Mouse (Mus musculus) testis, adult 2 months (tissue): ENCODE data around the gene Cspg5. TPM values are rescaled to one million over a fixed set of nuclear protein-coding genes. Genes with fewer than 3 reads are reported as not detected.

Experiments
- H3K27ac ChIP-seq: fragments of 200-500 bp; 2 replicates; pipeline ENCODE4 v1.5.1; 2012; ENCODE audit warnings: low read depth, low read length; ENCODE audit not compliant: control insufficient read depth, insufficient read depth
- H3K27me3 ChIP-seq: fragments of 200-500 bp; 2 replicates; pipeline ENCODE4 v1.6.1; 2012; ENCODE audit warnings: mild to moderate bottlenecking, low read length, moderate library complexity; ENCODE audit not compliant: control insufficient read depth, insufficient read depth
- H3K36me3 ChIP-seq: fragments of 200-500 bp; 2 replicates; pipeline ENCODE4 v1.6.1; 2012; ENCODE audit warnings: mild to moderate bottlenecking, low read length; ENCODE audit not compliant: control insufficient read depth, insufficient read depth
- H3K4me1 ChIP-seq: fragments of 200-500 bp; 2 replicates; pipeline ENCODE4 v1.6.1; 2012; ENCODE audit warnings: low read length; ENCODE audit not compliant: control insufficient read depth, insufficient read depth
- H3K4me3 ChIP-seq: fragments of 200-500 bp; 2 replicates; pipeline ENCODE4 v1.5.1; 2012; ENCODE audit warnings: low read depth, mild to moderate bottlenecking, low read length, moderate library complexity, mixed read lengths; ENCODE audit not compliant: control insufficient read depth
- CTCF ChIP-seq: fragments of 200-500 bp; IDR thresholded peaks from 2 replicates; pipeline ENCODE4 v1.5.1; 2012; ENCODE audit warnings: low read depth, mild to moderate bottlenecking, inconsistent platforms, low read length, moderate library complexity; ENCODE audit not compliant: control insufficient read depth, insufficient read depth, insufficient replicate concordance
- POLR2A ChIP-seq: fragments of 200-500 bp; IDR thresholded peaks from 2 replicates; pipeline ENCODE4 v1.6.1; 2012; ENCODE audit warnings: low read depth, mild to moderate bottlenecking, inconsistent platforms, low read length, moderate library complexity; ENCODE audit not compliant: control insufficient read depth
- polyA plus RNA-seq: library from polyadenylated mRNA; depleted of rRNA; stranded (reverse); fragments of >200 nt; gene quantifications from 2 replicates; pipeline ENCODE4 v1.2.3, GENCODE M21; 2012; rRNA removed

The Cspg5 gene
- polyA plus RNA-seq, 1 experiment: 2.0 TPM

DNA sequence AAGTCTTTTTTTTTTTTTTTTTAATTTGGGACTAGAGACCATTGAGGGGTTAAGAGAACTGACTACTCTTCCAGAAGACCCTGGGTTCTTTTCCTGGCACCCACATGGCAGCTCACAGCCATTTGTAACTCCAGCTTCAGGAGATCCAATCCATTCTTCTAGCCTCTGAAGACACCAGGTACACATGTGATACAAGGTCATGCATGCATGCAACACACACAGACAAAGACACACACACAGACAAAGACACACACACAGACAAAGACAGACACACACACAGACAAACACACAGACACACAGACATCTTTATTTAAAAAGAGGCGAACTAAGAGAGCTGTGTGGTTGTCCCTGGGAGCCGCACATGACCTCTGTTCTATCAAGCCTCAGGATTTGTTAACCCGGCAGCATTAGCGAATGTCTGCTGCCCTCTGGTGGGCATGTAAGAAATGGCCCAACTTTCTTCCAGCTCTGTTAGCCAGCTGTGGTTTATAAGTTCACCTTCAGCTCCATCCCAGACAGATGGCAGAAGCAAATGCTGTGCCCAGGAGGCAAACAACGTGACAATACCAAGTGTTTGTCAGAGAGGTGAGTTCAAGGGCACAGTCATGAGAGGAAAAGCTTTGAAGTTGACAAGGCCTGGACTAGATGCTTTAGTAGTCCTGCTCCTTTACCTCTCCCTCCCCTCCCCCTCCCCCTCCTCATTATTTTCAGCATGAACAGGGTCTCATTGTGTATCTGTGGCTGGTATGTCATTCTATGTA lies 53.5 kb downstream of the Cspg5 start:
- Histone ChIP-seq H3K4me1 (peaks cover 8% of the 10 kb centered on the region; the same call in 1 of the 2 replicates), H3K36me3 (no peaks in the 10 kb centered on the region)
- TF ChIP-seq CTCF (peak; percentile 70; the same call in 1 of the 2 replicates), POLR2A (no peak)

GRCm38 (mm10) chr9:110304516-110304915 lies 60.9 kb downstream of the Cspg5 start:
- TF ChIP-seq POLR2A (no peak), CTCF (no peak)
- H3K27me3 ChIP-seq: no peaks in the 10 kb centered on the region
- H3K27ac ChIP-seq: peak overlapping the region; percentile 77
- H3K36me3 ChIP-seq: no peaks in the 10 kb centered on the region
- no peaks in the 10 kb centered on the region for H3K4me1 ChIP-seq
- H3K4me3 ChIP-seq: peak overlapping the region; percentile 85

More for the DNA sequence above, 53.5 kb downstream of the Cspg5 start:
- Histone ChIP-seq H3K27me3 (no peaks in the 10 kb centered on the region), H3K4me3 (no peak overlapping the region), H3K27ac (no peak overlapping the region)

DNA sequence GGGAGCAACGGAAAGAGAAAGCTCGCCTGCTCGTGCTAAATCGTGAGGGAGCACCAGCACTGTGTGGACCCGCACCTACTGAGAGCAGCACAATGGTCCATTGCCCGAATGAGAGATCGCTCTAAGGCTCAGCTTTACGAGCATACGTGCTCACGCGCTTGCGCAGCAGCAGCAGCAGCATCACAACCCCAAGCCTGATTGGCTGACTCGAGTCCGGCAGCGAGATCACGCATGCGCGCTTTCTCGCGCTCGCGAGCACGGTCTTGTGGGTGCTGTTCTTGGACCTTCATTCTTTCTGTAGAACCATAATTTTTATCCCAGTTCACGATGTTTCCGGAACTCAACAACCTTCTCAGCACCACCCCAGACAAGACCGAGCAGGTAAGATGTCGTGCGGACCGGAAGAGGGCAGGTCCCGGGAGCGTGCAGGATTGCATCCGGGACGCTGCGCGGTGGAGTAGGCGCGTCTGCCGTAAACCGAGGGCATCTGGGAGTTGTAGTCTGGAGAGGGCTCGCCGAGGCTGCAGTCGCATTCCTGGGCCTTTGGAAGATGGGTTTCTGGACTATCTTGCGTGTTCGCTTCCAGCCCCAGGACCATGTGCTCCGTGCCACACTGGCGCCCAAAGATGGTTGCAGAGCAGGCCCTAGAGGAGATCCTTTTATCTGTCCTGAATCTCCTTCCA lies 61.5 kb downstream of the Cspg5 start, which contains the start of gene Elp6:
Gene Elp6, plus strand, starts transcription at position 205 of the 683 bp plus-strand sequence.
- H3K27ac ChIP-seq: peak within 1 kb of the TSS; percentile 77
- no peaks in the 10 kb centered on the region for H3K27me3 ChIP-seq
- H3K4me1 ChIP-seq: no peaks in the 10 kb centered on the region
- TF ChIP-seq POLR2A (peak; percentile 90), CTCF (no peak)
- peak within 1 kb of the TSS; percentile 85 for H3K4me3 ChIP-seq
- H3K36me3 ChIP-seq: no peaks in the 10 kb centered on the region

GRCm38 (mm10) chr9:110306371-110306770 lies 62.8 kb downstream of the Cspg5 start:
- no peak overlapping the region for H3K27ac ChIP-seq
- H3K4me3 ChIP-seq: no peak overlapping the region
- no peaks in the 10 kb centered on the region for H3K27me3 ChIP-seq
- no peaks in the 10 kb centered on the region for H3K36me3 ChIP-seq
- no peaks in the 10 kb centered on the region for H3K4me1 ChIP-seq
- TF ChIP-seq POLR2A (no peak), CTCF (no peak)

Other genes with a start within 250 kb of the Cspg5 start
- gene Smarcc1, start 126.1 kb upstream of the Cspg5 start, polyA plus RNA-seq: 13.6 and 14.8 TPM in 2 replicates
- gene Dhx30, start 126.0 kb upstream of the Cspg5 start, polyA plus RNA-seq: 160 and 190 TPM in 2 replicates
- 5.1 TPM in 2 replicates for gene Elp6, start 61.4 kb downstream of the Cspg5 start, polyA plus RNA-seq
- 10.8 and 13.3 TPM in 2 replicates for gene Scap, start 89.5 kb downstream of the Cspg5 start, polyA plus RNA-seq
- gene Ptpn23, start 164.4 kb downstream of the Cspg5 start, polyA plus RNA-seq: 28.4 and 32.3 TPM in 2 replicates
- not detected in 2 replicates for gene Ngp, start 176.0 kb downstream of the Cspg5 start, polyA plus RNA-seq
- 11.5 TPM in 2 replicates for gene Klhl18, start 232.9 kb downstream of the Cspg5 start, polyA plus RNA-seq
- gene Kif9, start 233.2 kb downstream of the Cspg5 start, polyA plus RNA-seq: 122 and 131 TPM in 2 replicates